Mouse (Mus musculus) heart, embryonic 10.5 days (tissue): ENCODE data around the gene Tmem268. TPM values are rescaled to one million over a fixed set of nuclear protein-coding genes. Genes with fewer than 3 reads are reported as not detected.

Experiments
- DNase-seq: peaks from one replicate; pipeline ENCODE4 v3.0.0-alpha.2; 2017; ENCODE audit warnings: low spot score
- H3K27ac ChIP-seq: fragments of 300-500 bp; sonication (generic); 2 replicates; pipeline ENCODE4 v1.5.1; 2016; ENCODE audit warnings: mild to moderate bottlenecking
- H3K27me3 ChIP-seq: fragments of 300-500 bp; sonication (generic); 2 replicates; pipeline ENCODE4 v1.6.1; 2016; ENCODE audit warnings: mild to moderate bottlenecking; ENCODE audit not compliant: poor library complexity, insufficient read depth, severe bottlenecking
- H3K36me3 ChIP-seq: fragments of 300-500 bp; sonication (generic); 2 replicates; pipeline ENCODE4 v1.6.1; 2016; ENCODE audit warnings: mild to moderate bottlenecking, moderate library complexity
- H3K4me1 ChIP-seq: fragments of 300-500 bp; sonication (generic); 2 replicates; pipeline ENCODE4 v1.6.1; 2016; ENCODE audit warnings: mild to moderate bottlenecking
- H3K4me3 ChIP-seq: fragments of 300-500 bp; sonication (generic); 2 replicates; pipeline ENCODE4 v1.5.1; 2016; ENCODE audit warnings: mild to moderate bottlenecking, moderate library complexity
- H3K9me3 ChIP-seq: fragments of 300-500 bp; sonication (generic); 2 replicates; pipeline ENCODE4 v1.6.1; 2016; ENCODE audit warnings: mild to moderate bottlenecking, moderate library complexity
- WGBS: fragments of 180-500 bp; shearing (Covaris S2); methylation state at CpG from one replicate; pipeline ENCODE4 v1.1.7; 2016; 5-methylcytosine and 5-hydroxymethylcytosine counted together
- polyA plus RNA-seq: library from polyadenylated mRNA; unstranded; fragments of >200 nt; fragmentation: Nextera tagmentation; extraction: Ambion mirVana; gene quantifications from 2 replicates; pipeline ENCODE4 v1.2.1, GENCODE M21; 2016

Tmem268 gene
- polyA plus RNA-seq, result 7.9 and 9.3 TPM in 2 replicates

- H3K27me3 ChIP-seq, result no peaks in the 10 kb centered on the region; the same call in 1 of the 2 replicates
- peak within 1 kb of the TSS; percentile 78 for H3K4me3 ChIP-seq
- WGBS, result under 1% methylated on average over 81 of the region's 81 CpGs
- peak within 1 kb of the TSS; percentile 98 for H3K27ac ChIP-seq
- DNase-seq, result peak; percentile 87
- peaks cover 7% of the 10 kb centered on the region; the same call in 1 of the 2 replicates for H3K36me3 ChIP-seq
- H3K4me1 ChIP-seq, result peaks cover 63% of the 10 kb centered on the region
- no peaks in the 10 kb centered on the region for H3K9me3 ChIP-seq
Observed at GRCm38 (mm10) chr4:63558407-63559081, at the start of gene Tmem268. Gene Tmem268 (plus strand): TSS chr4:63558781.

- Histone ChIP-seq H3K36me3 (no peaks in the 10 kb centered on the region), H3K4me1 (no peaks in the 10 kb centered on the region), H3K4me3 (no peak overlapping the region), H3K27ac (no peak overlapping the region), H3K9me3 (no peaks in the 10 kb centered on the region), H3K27me3 (no peaks in the 10 kb centered on the region; the same call in 1 of the 2 replicates)
- WGBS, result 76% methylated on average over 2 of the region's 2 CpGs
- DNase-seq, result no peak
Observed at GRCm38 (mm10) chr4:63512921-63513320, 45.7 kb upstream of the Tmem268 start.

- Histone ChIP-seq H3K4me1 (no peaks in the 10 kb centered on the region), H3K27ac (no peak overlapping the region), H3K27me3 (no peaks in the 10 kb centered on the region; the same call in 1 of the 2 replicates), H3K36me3 (no peaks in the 10 kb centered on the region), H3K9me3 (no peaks in the 10 kb centered on the region), H3K4me3 (no peak overlapping the region)
- DNase-seq, result no peak
- WGBS, result 60% methylated on average over 4 of the region's 4 CpGs
Observed at GRCm38 (mm10) chr4:63514454-63514984, 44.1 kb upstream of the Tmem268 start.

- H3K4me1 ChIP-seq, result no peaks in the 10 kb centered on the region
- H3K36me3 ChIP-seq, result no peaks in the 10 kb centered on the region
- DNase-seq, result no peak
- 78% methylated on average over 5 of the region's 5 CpGs for WGBS
- no peak overlapping the region for H3K4me3 ChIP-seq
- no peak overlapping the region for H3K27ac ChIP-seq
- H3K9me3 ChIP-seq, result no peaks in the 10 kb centered on the region
- no peaks in the 10 kb centered on the region; the same call in 1 of the 2 replicates for H3K27me3 ChIP-seq
Observed at GRCm38 (mm10) chr4:63515021-63515420, 43.6 kb upstream of the Tmem268 start.

GRCm38 (mm10) chr4:63521813-63522419 is 36.7 kb upstream of the Tmem268 start:
- no peak overlapping the region for H3K27ac ChIP-seq
- no peaks in the 10 kb centered on the region for H3K4me1 ChIP-seq
- 81% methylated on average over 2 of the region's 2 CpGs for WGBS
- H3K9me3 ChIP-seq, result no peaks in the 10 kb centered on the region
- H3K36me3 ChIP-seq, result no peaks in the 10 kb centered on the region
- no peaks in the 10 kb centered on the region for H3K27me3 ChIP-seq
- no peak for DNase-seq
- no peak overlapping the region for H3K4me3 ChIP-seq

GRCm38 (mm10) chr4:63525514-63525913 is 33.1 kb upstream of the Tmem268 start:
- H3K27ac ChIP-seq, result no peak overlapping the region
- no peak overlapping the region for H3K4me3 ChIP-seq
- DNase-seq, result no peak
- H3K9me3 ChIP-seq, result no peaks in the 10 kb centered on the region
- no peaks in the 10 kb centered on the region for H3K4me1 ChIP-seq
- WGBS, result 82% methylated on average over 8 of the region's 8 CpGs
- H3K27me3 ChIP-seq, result no peaks in the 10 kb centered on the region
- no peaks in the 10 kb centered on the region for H3K36me3 ChIP-seq

GRCm38 (mm10) chr4:63528946-63529345 is 29.6 kb upstream of the Tmem268 start:
- no peak for DNase-seq
- Histone ChIP-seq H3K4me1 (no peaks in the 10 kb centered on the region), H3K27ac (no peak overlapping the region), H3K27me3 (peaks cover 6% of the 10 kb centered on the region; the same call in 1 of the 2 replicates), H3K4me3 (no peak overlapping the region), H3K9me3 (no peaks in the 10 kb centered on the region), H3K36me3 (no peaks in the 10 kb centered on the region)
- WGBS, result 74% methylated on average over 6 of the region's 6 CpGs

GRCm38 (mm10) chr4:63530409-63530808 is 28.2 kb upstream of the Tmem268 start:
- H3K4me3 ChIP-seq, result no peak overlapping the region
- H3K36me3 ChIP-seq, result no peaks in the 10 kb centered on the region
- DNase-seq, result no peak
- no peak overlapping the region for H3K27ac ChIP-seq
- WGBS, result 80% methylated on average over 7 of the region's 7 CpGs
- no peaks in the 10 kb centered on the region for H3K4me1 ChIP-seq
- H3K9me3 ChIP-seq, result no peaks in the 10 kb centered on the region
- H3K27me3 ChIP-seq, result peaks cover 10% of the 10 kb centered on the region; the same call in 1 of the 2 replicates

GRCm38 (mm10) chr4:63537602-63538001 is 21.0 kb upstream of the Tmem268 start:
- Histone ChIP-seq H3K27me3 (peaks cover 9% of the 10 kb centered on the region; the same call in 1 of the 2 replicates), H3K9me3 (no peaks in the 10 kb centered on the region), H3K36me3 (no peaks in the 10 kb centered on the region), H3K4me1 (peaks cover 10% of the 10 kb centered on the region), H3K4me3 (no peak overlapping the region), H3K27ac (no peak overlapping the region)
- 83% methylated on average over 4 of the region's 4 CpGs for WGBS
- no peak for DNase-seq

GRCm38 (mm10) chr4:63542209-63542608 is 16.4 kb upstream of the Tmem268 start:
- DNase-seq, result no peak
- H3K4me3 ChIP-seq, result no peak overlapping the region
- H3K27ac ChIP-seq, result no peak overlapping the region
- WGBS, result 31% methylated on average over 2 of the region's 2 CpGs
- peaks cover 38% of the 10 kb centered on the region for H3K4me1 ChIP-seq
- H3K9me3 ChIP-seq, result no peaks in the 10 kb centered on the region
- no peaks in the 10 kb centered on the region for H3K36me3 ChIP-seq
- no peaks in the 10 kb centered on the region for H3K27me3 ChIP-seq

- Histone ChIP-seq H3K27ac (peak overlapping the region; percentile 96), H3K4me1 (peaks cover 42% of the 10 kb centered on the region), H3K27me3 (no peaks in the 10 kb centered on the region), H3K36me3 (peaks cover 11% of the 10 kb centered on the region), H3K9me3 (no peaks in the 10 kb centered on the region), H3K4me3 (peak overlapping the region; percentile 87)
- 62% methylated on average over 10 of the region's 10 CpGs for WGBS
- no peak for DNase-seq
Observed at GRCm38 (mm10) chr4:63543746-63544493, 14.7 kb upstream of the Tmem268 start.

- peak within 1 kb of the TSS; percentile 96 for H3K27ac ChIP-seq
- H3K27me3 ChIP-seq, result no peaks in the 10 kb centered on the region
- under 1% methylated on average over 52 of the region's 57 CpGs for WGBS
- peak within 1 kb of the TSS; percentile 87 for H3K4me3 ChIP-seq
- H3K9me3 ChIP-seq, result no peaks in the 10 kb centered on the region
- DNase-seq, result peak; percentile 98
- peaks cover 42% of the 10 kb centered on the region for H3K4me1 ChIP-seq
- H3K36me3 ChIP-seq, result peaks cover 18% of the 10 kb centered on the region
Observed at GRCm38 (mm10) chr4:63544494-63545230, 13.9 kb upstream of the Tmem268 start, which contains the start of gene Atp6v1g1. Gene Atp6v1g1 (plus strand): TSS chr4:63544772.
